Mouse (Mus musculus): ENCODE results near the gene Rad23a.

DNA sequence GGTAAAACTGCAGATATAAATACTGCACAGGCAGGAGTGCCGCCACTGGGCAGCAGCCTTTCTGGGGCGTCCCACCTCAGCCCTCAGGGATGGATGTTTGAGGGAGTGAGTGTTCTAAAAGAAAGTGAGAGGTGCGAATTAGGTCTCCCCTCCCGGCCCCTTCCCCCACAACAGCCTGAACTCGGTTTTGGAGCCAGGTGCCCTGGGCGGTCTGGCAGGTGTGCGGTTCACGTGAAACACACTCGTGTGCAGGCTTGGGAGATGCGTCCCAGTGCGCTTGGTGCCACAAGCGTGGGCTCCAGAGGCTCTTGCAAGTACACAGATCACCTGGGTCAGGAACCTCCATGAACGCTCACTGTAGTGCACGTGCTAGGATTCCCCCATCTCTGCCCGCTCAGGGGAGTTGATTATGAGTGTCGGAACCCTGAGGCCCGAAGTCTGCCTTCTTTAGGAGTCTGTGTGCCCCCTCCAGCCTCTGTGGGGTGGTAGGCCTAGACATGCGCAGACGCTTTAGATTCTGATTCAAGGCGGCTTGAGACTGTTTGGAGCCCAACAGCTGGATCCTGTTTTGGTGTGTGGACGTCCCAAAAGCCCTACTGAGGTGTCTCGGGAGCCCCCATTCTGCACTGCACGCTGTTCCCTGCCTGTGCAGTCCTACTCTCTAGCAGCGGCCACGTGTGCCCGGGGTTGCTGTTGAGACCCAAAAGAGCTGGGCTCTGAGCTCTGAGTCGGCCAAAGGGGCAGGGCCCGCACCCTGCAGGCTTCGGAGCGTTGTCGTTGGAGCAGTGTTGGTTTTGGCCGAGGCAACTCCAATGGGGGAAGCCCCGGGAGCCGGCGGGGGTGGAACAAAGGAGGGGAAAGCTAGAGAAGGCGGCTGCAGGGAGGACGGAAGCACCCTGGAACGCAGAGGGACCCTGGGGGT, 54.4 kb downstream of the Rad23a start:
- TF ChIP-seq FLI1 (IDR thresholded peaks at IDR 0.05; ENCODE audit: low read length) (no peak), GATA1 (IDR thresholded peaks at IDR 0.05; ENCODE audit: borderline replicate concordance, low read length) (no peak)
